Mouse (Mus musculus): ENCODE results near the gene Tulp1. TPM values are rescaled to one million over a fixed set of nuclear protein-coding genes. Genes with fewer than 3 reads are reported as not detected.
"Not testable (repeated sequence)": the region's sequence is repeated elsewhere in the genome, so short reads cannot be mapped to it uniquely, and the experiment has no call there.

Gene Tulp1
- total RNA-seq, 2 experiments from 2014 or later, result not detected

GRCm38 (mm10) chr17:28344050-28344607 is 20.9 kb downstream of the Tulp1 start:
- no peak for DNase-seq (ENCODE audit: low spot score in 2 of 2)

GRCm38 (mm10) chr17:28341091-28341490 is 23.9 kb downstream of the Tulp1 start:
- DNase-seq (ENCODE audit: low spot score in 2 of 2), result peak; percentile 63 to 76

GRCm38 (mm10) chr17:28340578-28340977 is 24.4 kb downstream of the Tulp1 start:
- no peak for DNase-seq (ENCODE audit: low spot score in 2 of 2)

GRCm38 (mm10) chr17:28337547-28337946 is 27.5 kb downstream of the Tulp1 start:
- no peak for DNase-seq (ENCODE audit: low spot score in 2 of 2)

- DNase-seq (ENCODE audit: low spot score in 2 of 2), result no peak
These were observed 29.8 kb downstream of the Tulp1 start for GRCm38 (mm10) chr17:28335267-28335666.

GRCm38 (mm10) chr17:28332915-28333546 is 32.0 kb downstream of the Tulp1 start:
- DNase-seq (ENCODE audit: low spot score in 2 of 2), result no peak

- DNase-seq (ENCODE audit: low spot score in 2 of 2), result no peak
These were observed 32.7 kb downstream of the Tulp1 start for GRCm38 (mm10) chr17:28332113-28332914.

GRCm38 (mm10) chr17:28331241-28332112 is 33.5 kb downstream of the Tulp1 start:
- DNase-seq (ENCODE audit: low spot score in 2 of 2), result no peak

GRCm38 (mm10) chr17:28330590-28330989 is 34.4 kb downstream of the Tulp1 start:
- DNase-seq (ENCODE audit: low spot score in 2 of 2), result not testable (repeated sequence)

- no peak for DNase-seq (ENCODE audit: low spot score in 2 of 2)
These were observed 34.8 kb downstream of the Tulp1 start for GRCm38 (mm10) chr17:28330232-28330546.

GRCm38 (mm10) chr17:28329503-28330231 is 35.4 kb downstream of the Tulp1 start:
- DNase-seq (ENCODE audit: low spot score in 2 of 2), result no peak

GRCm38 (mm10) chr17:28328946-28329345 is 36.1 kb downstream of the Tulp1 start:
- DNase-seq (ENCODE audit: low spot score in 2 of 2), result no peak

GRCm38 (mm10) chr17:28328366-28328928 is 36.6 kb downstream of the Tulp1 start, which contains the start of gene Rpl10a:
Rpl10a (plus strand) TSS chr17:28328471.
- peak; percentile 98 for DNase-seq (ENCODE audit: low spot score in 2 of 2)

GRCm38 (mm10) chr17:28327673-28328325 is 37.2 kb downstream of the Tulp1 start:
- peak in 1 of 2 experiments; percentile 44 for DNase-seq (ENCODE audit: low spot score in 2 of 2)

GRCm38 (mm10) chr17:28326951-28327350 is 38.1 kb downstream of the Tulp1 start:
- DNase-seq (ENCODE audit: low spot score in 2 of 2), result no peak

- DNase-seq (ENCODE audit: low spot score in 2 of 2), result no peak
These were observed 39.3 kb downstream of the Tulp1 start for GRCm38 (mm10) chr17:28325751-28326150.

- not testable (repeated sequence) for DNase-seq (ENCODE audit: low spot score in 2 of 2)
These were observed 40.6 kb downstream of the Tulp1 start for GRCm38 (mm10) chr17:28324416-28324815.

GRCm38 (mm10) chr17:28323786-28324185 is 41.2 kb downstream of the Tulp1 start:
- DNase-seq (ENCODE audit: low spot score in 2 of 2), result no peak

- DNase-seq (ENCODE audit: low spot score in 2 of 2), result peak in 1 of 2 experiments; percentile 52
These were observed 43.3 kb downstream of the Tulp1 start for GRCm38 (mm10) chr17:28321700-28322099.

GRCm38 (mm10) chr17:28317725-28318124 is 47.3 kb downstream of the Tulp1 start:
- no peak for DNase-seq (ENCODE audit: low spot score in 2 of 2)

Data from layer of hippocampus, postnatal 14 days (tissue).